26 mouse cellular contexts compared by ENCODE assay signal in the genomic region with DNA sequence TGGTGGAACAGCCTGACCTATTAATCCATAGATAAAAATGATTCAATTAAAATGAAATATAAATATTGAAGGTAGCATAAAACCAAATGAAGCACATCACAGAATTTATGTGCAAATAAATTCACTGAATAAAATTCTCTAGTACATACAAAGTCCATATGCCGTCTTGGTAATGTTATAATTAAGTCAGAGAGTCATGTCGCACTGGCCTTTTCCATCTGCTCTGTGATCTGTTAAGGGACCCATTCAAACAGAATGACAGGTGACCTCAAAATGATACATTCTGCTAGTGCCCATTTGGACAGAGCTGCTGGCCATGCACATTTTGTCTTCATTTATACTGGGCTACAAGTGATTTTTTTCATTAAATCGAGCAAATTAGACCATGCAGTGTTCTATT.
"Had no signal": no experiment of that assay in that cellular context is flagged by ENCODE, and none has a peak within 500 bp of the region (broad histone marks: within the 10 kb centered on the region; RNA-seq: fewer than 3 reads in every experiment).

No protein-coding gene starts in this region.

- H3K4me3 ChIP-seq: layer of hippocampus, adult 2 months; limb, embryonic 10.5 days; limb, embryonic 13.5 days; liver, embryonic 12.5 days; liver, embryonic 15.5 days; lung, embryonic 15.5 days; megakaryocyte, embryonic 14.5 days; midbrain, embryonic 10.5 days; midbrain, embryonic 13.5 days; myocyte; neural tube, embryonic 15.5 days had no signal

- H3K36me3 ChIP-seq: limb, embryonic 10.5 days; limb, embryonic 13.5 days; liver, embryonic 12.5 days; liver, embryonic 15.5 days; lung, embryonic 15.5 days; midbrain, embryonic 10.5 days; midbrain, embryonic 13.5 days; neural tube, embryonic 15.5 days had no signal

- H3K27me3 ChIP-seq: liver, embryonic 12.5 days; liver, embryonic 15.5 days; lung, embryonic 15.5 days; megakaryocyte, embryonic 14.5 days; neural tube, embryonic 15.5 days had no signal

- H3K27ac ChIP-seq: layer of hippocampus, adult 2 months; limb, embryonic 10.5 days; limb, embryonic 13.5 days; liver, embryonic 12.5 days; liver, embryonic 15.5 days; lung, embryonic 15.5 days; midbrain, embryonic 10.5 days; midbrain, embryonic 13.5 days; neural tube, embryonic 15.5 days; stomach, postnatal 0 days had no signal

- DNase-seq: kidney, adult 9 months; kidney, postnatal 14 days; layer of hippocampus, adult 9-11 months; liver; lung, adult 18-20 months; lung, postnatal 10 days; lung, postnatal 36 days; right cerebral cortex, adult 18-20 months; right cerebral cortex, postnatal 14 days; right cerebral cortex, postnatal 4 days; thymus, adult 2 months; thymus, postnatal 14 days; thymus, postnatal 4 days had no signal

- ATAC-seq: liver, embryonic 12.5 days; midbrain, embryonic 13.5 days; midbrain, embryonic 16.5 days had no signal

- H3K4me2 ChIP-seq: limb, embryonic 13.5 days; liver, embryonic 12.5 days; liver, embryonic 15.5 days; lung, embryonic 15.5 days; midbrain, embryonic 13.5 days had no signal

- H3K9ac ChIP-seq: limb, embryonic 13.5 days; liver, embryonic 12.5 days; liver, embryonic 15.5 days; lung, embryonic 15.5 days; midbrain, embryonic 13.5 days; neural tube, embryonic 15.5 days had no signal

- H3K4me1 ChIP-seq: limb, embryonic 10.5 days; limb, embryonic 13.5 days; liver, embryonic 12.5 days; liver, embryonic 15.5 days; lung, embryonic 15.5 days; megakaryocyte, embryonic 14.5 days; midbrain, embryonic 13.5 days; neural tube, embryonic 15.5 days had no signal

- H3K9me3 ChIP-seq: limb, embryonic 10.5 days; limb, embryonic 13.5 days; liver, embryonic 12.5 days; liver, embryonic 15.5 days; lung, embryonic 15.5 days; megakaryocyte, embryonic 14.5 days; midbrain, embryonic 10.5 days; midbrain, embryonic 13.5 days; neural tube, embryonic 15.5 days had no signal
